Mouse (Mus musculus): ENCODE measurements around the gene Arhgap33. TPM values are rescaled to one million over a fixed set of nuclear protein-coding genes. Genes with fewer than 3 reads are reported as not detected.
"Not testable (repeated sequence)": the region's sequence is repeated elsewhere in the genome, so short reads cannot be mapped to it uniquely, and the experiment has no call there.

Gene Arhgap33
- polyA plus RNA-seq, 1 experiment, result 12.9 TPM

GRCm38 (mm10) chr7:30518325-30518724, 16.5 kb downstream of the Arhgap33 start:
- Histone ChIP-seq H3K36me3 (replicated peaks; ENCODE audit: low read length) (peaks cover 8% of the 10 kb centered on the region), H3K4me3 (replicated peaks) (no peak overlapping the region), H3K4me1 (no peaks in the 10 kb centered on the region), H3K27me3 (replicated peaks) (peaks cover 52% of the 10 kb centered on the region), H3K9me3 (no peaks in the 10 kb centered on the region)
- no peak for TF ChIP-seq GATA1 (IDR thresholded peaks at IDR 0.05; ENCODE audit: borderline replicate concordance, low read length)
- no peak for TF ChIP-seq FLI1 (IDR thresholded peaks at IDR 0.05; ENCODE audit: low read length)

GRCm38 (mm10) chr7:30515003-30515760, 19.7 kb downstream of the Arhgap33 start:
- Histone ChIP-seq H3K27me3 (replicated peaks) (peaks cover 60% of the 10 kb centered on the region), H3K36me3 (replicated peaks; ENCODE audit: low read length) (no peaks in the 10 kb centered on the region), H3K4me1 (no peaks in the 10 kb centered on the region), H3K4me3 (replicated peaks) (no peak overlapping the region), H3K9me3 (no peaks in the 10 kb centered on the region)
- no peak for TF ChIP-seq FLI1 (IDR thresholded peaks at IDR 0.05; ENCODE audit: low read length)
- no peak for TF ChIP-seq GATA1 (IDR thresholded peaks at IDR 0.05; ENCODE audit: borderline replicate concordance, low read length)

- Histone ChIP-seq H3K4me1 (no peaks in the 10 kb centered on the region), H3K27me3 (replicated peaks) (peaks cover 45% of the 10 kb centered on the region), H3K4me3 (replicated peaks) (no peak overlapping the region), H3K9me3 (no peaks in the 10 kb centered on the region), H3K36me3 (replicated peaks; ENCODE audit: low read length) (no peaks in the 10 kb centered on the region)
- TF ChIP-seq GATA1 (IDR thresholded peaks at IDR 0.05; ENCODE audit: borderline replicate concordance, low read length) (no peak), FLI1 (IDR thresholded peaks at IDR 0.05; ENCODE audit: low read length) (no peak)
Measured at GRCm38 (mm10) chr7:30508061-30508460, 26.8 kb downstream of the Arhgap33 start.

GRCm38 (mm10) chr7:30501159-30501558, 33.7 kb downstream of the Arhgap33 start:
- not testable (repeated sequence) for H3K4me1 ChIP-seq; H3K36me3 ChIP-seq (replicated peaks; ENCODE audit: low read length); H3K4me3 ChIP-seq (replicated peaks); H3K9me3 ChIP-seq
- peaks cover 12% of the 10 kb centered on the region for H3K27me3 ChIP-seq (replicated peaks)

GRCm38 (mm10) chr7:30495506-30496042, 39.3 kb downstream of the Arhgap33 start:
- H3K27me3 ChIP-seq (replicated peaks), result peaks cover 16% of the 10 kb centered on the region
- not testable (repeated sequence) for H3K36me3 ChIP-seq (replicated peaks; ENCODE audit: low read length); H3K4me3 ChIP-seq (replicated peaks); H3K9me3 ChIP-seq; H3K4me1 ChIP-seq

GRCm38 (mm10) chr7:30493401-30493931, 41.4 kb downstream of the Arhgap33 start, which contains the start of gene Prodh2:
Gene Prodh2 (plus strand): TSS chr7:30493622.
- Histone ChIP-seq H3K4me1 (peaks cover 15% of the 10 kb centered on the region), H3K4me3 (replicated peaks) (no peak within 1 kb of the TSS), H3K9me3 (peaks cover 3% of the 10 kb centered on the region; the same call in 1 of the 2 replicates), H3K27me3 (replicated peaks) (peaks cover 18% of the 10 kb centered on the region), H3K36me3 (replicated peaks; ENCODE audit: low read length) (no peaks in the 10 kb centered on the region)
- no peak for TF ChIP-seq GATA1 (IDR thresholded peaks at IDR 0.05; ENCODE audit: borderline replicate concordance, low read length)
- no peak for TF ChIP-seq FLI1 (IDR thresholded peaks at IDR 0.05; ENCODE audit: low read length)

GRCm38 (mm10) chr7:30492765-30493164, 42.1 kb downstream of the Arhgap33 start:
- Histone ChIP-seq H3K4me1 (peaks cover 15% of the 10 kb centered on the region), H3K36me3 (replicated peaks; ENCODE audit: low read length) (no peaks in the 10 kb centered on the region), H3K4me3 (replicated peaks) (no peak overlapping the region), H3K9me3 (peaks cover 3% of the 10 kb centered on the region; the same call in 1 of the 2 replicates), H3K27me3 (replicated peaks) (peaks cover 18% of the 10 kb centered on the region)
- TF ChIP-seq FLI1 (IDR thresholded peaks at IDR 0.05; ENCODE audit: low read length), result no peak

- peaks cover 15% of the 10 kb centered on the region for H3K4me1 ChIP-seq
- no peak overlapping the region for H3K4me3 ChIP-seq (replicated peaks)
- H3K9me3 ChIP-seq, result peaks cover 3% of the 10 kb centered on the region; the same call in 1 of the 2 replicates
- H3K27me3 ChIP-seq (replicated peaks), result peaks cover 23% of the 10 kb centered on the region
- TF ChIP-seq GATA1 (IDR thresholded peaks at IDR 0.05; ENCODE audit: borderline replicate concordance, low read length), result no peak
- H3K36me3 ChIP-seq (replicated peaks; ENCODE audit: low read length), result no peaks in the 10 kb centered on the region
Measured at GRCm38 (mm10) chr7:30490957-30491307, 43.9 kb downstream of the Arhgap33 start.

GRCm38 (mm10) chr7:30490251-30490956, 44.5 kb downstream of the Arhgap33 start:
- Histone ChIP-seq H3K27me3 (replicated peaks) (peaks cover 23% of the 10 kb centered on the region), H3K4me1 (peaks cover 15% of the 10 kb centered on the region), H3K9me3 (peaks cover 2% of the 10 kb centered on the region; the same call in 1 of the 2 replicates), H3K36me3 (replicated peaks; ENCODE audit: low read length) (no peaks in the 10 kb centered on the region), H3K4me3 (replicated peaks) (no peak overlapping the region)
- TF ChIP-seq GATA1 (IDR thresholded peaks at IDR 0.05; ENCODE audit: borderline replicate concordance, low read length) (no peak), FLI1 (IDR thresholded peaks at IDR 0.05; ENCODE audit: low read length) (no peak)

- Histone ChIP-seq H3K4me1 (peaks cover 13% of the 10 kb centered on the region), H3K27me3 (replicated peaks) (peaks cover 43% of the 10 kb centered on the region), H3K9me3 (no peaks in the 10 kb centered on the region)
Measured at GRCm38 (mm10) chr7:30484250-30484649, 50.6 kb downstream of the Arhgap33 start.

More at GRCm38 (mm10) chr7:30484250-30484649, 50.6 kb downstream of the Arhgap33 start:
- Histone ChIP-seq H3K4me3 (replicated peaks) (no peak overlapping the region), H3K36me3 (replicated peaks; ENCODE audit: low read length) (no peaks in the 10 kb centered on the region)
- TF ChIP-seq GATA1 (IDR thresholded peaks at IDR 0.05; ENCODE audit: borderline replicate concordance, low read length) (no peak), FLI1 (IDR thresholded peaks at IDR 0.05; ENCODE audit: low read length) (no peak)

Data from megakaryocyte, embryonic 14.5 days (primary cell).